Mouse (Mus musculus) cortical plate, adult 2 months (tissue): ENCODE measurements around the gene Hspb1. TPM values are rescaled to one million over a fixed set of nuclear protein-coding genes. Genes with fewer than 3 reads are reported as not detected.
A peak's percentile ranks its signal among the peaks of the same experiment; 100 is the strongest.

ENCODE experiments used
- H3K27ac ChIP-seq: fragments of 200-500 bp; 2 replicates; pipeline ENCODE4 v1.5.1; 2012; ENCODE audit warnings: low read length, control low read depth, inconsistent platforms; ENCODE audit not compliant: insufficient read depth
- H3K4me1 ChIP-seq: fragments of 200-500 bp; 2 replicates; pipeline ENCODE4 v1.6.1; 2011; ENCODE audit warnings: low read length; ENCODE audit not compliant: control insufficient read depth, insufficient read depth
- H3K4me3 ChIP-seq: fragments of 200-500 bp; 2 replicates; pipeline ENCODE4 v1.5.1; 2011; ENCODE audit warnings: mild to moderate bottlenecking, low read length, control low read depth; ENCODE audit not compliant: insufficient read depth
- CTCF ChIP-seq: fragments of 200-500 bp; IDR thresholded peaks from 2 replicates; pipeline ENCODE4 v1.5.1; 2011; ENCODE audit warnings: mild to moderate bottlenecking, control low read depth, low read length; ENCODE audit not compliant: insufficient read depth; ENCODE audit errors: extremely low read depth
- POLR2A ChIP-seq: fragments of 200-500 bp; IDR thresholded peaks from 2 replicates; pipeline ENCODE4 v1.6.1; 2011; ENCODE audit warnings: mild to moderate bottlenecking, low read length, control low read depth; ENCODE audit not compliant: insufficient read depth; ENCODE audit errors: extremely low read depth
- polyA plus RNA-seq: library from polyadenylated mRNA; depleted of rRNA; stranded (reverse); fragments of >200 nt; gene quantifications from 2 replicates; pipeline ENCODE4 v1.2.3, GENCODE M21; 2012

Hspb1 gene
- polyA plus RNA-seq, 1 experiment: 27.8 TPM

GRCm38 (mm10) chr5:135908185-135908584, 20.5 kb downstream of the Hspb1 start:
- H3K4me3 ChIP-seq: no peak overlapping the region
- no peak overlapping the region for H3K27ac ChIP-seq
- no peak for TF ChIP-seq CTCF
- no peak for TF ChIP-seq POLR2A
- H3K4me1 ChIP-seq: peaks cover 8% of the 10 kb centered on the region

GRCm38 (mm10) chr5:135908989-135909388, 21.3 kb downstream of the Hspb1 start:
- H3K4me1 ChIP-seq: peaks cover 12% of the 10 kb centered on the region
- no peak overlapping the region for H3K4me3 ChIP-seq
- H3K27ac ChIP-seq: no peak overlapping the region
- TF ChIP-seq CTCF (no peak), POLR2A (no peak)

GRCm38 (mm10) chr5:135909646-135910045, 21.9 kb downstream of the Hspb1 start:
- Histone ChIP-seq H3K4me1 (peaks cover 11% of the 10 kb centered on the region), H3K27ac (no peak overlapping the region), H3K4me3 (no peak overlapping the region)
- TF ChIP-seq CTCF: no peak
- no peak for TF ChIP-seq POLR2A

DNA sequence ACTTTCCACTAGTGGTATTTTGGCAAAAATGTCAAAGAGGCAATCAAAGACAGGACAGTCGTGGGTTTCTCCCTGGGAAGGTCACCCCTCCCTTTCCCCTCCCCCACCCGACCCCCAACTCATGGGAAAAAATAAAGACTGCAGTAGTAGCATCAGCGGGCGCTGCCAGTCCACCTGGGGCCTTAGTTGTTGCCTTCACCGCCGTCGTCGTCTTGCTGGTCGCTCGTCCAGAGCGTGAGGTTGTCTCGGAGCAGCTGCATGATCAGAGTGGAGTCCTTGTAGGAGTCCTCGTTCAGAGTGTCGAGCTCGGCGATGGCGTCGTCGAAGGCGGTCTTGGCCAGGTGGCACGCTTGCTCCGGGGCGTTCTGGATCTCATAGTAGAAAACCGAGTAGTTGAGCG, 23.1 kb downstream of the Hspb1 start:
- peaks cover 12% of the 10 kb centered on the region for H3K4me1 ChIP-seq
- no peak overlapping the region for H3K4me3 ChIP-seq
- no peak for TF ChIP-seq CTCF
- no peak for TF ChIP-seq POLR2A
- no peak overlapping the region for H3K27ac ChIP-seq

DNA sequence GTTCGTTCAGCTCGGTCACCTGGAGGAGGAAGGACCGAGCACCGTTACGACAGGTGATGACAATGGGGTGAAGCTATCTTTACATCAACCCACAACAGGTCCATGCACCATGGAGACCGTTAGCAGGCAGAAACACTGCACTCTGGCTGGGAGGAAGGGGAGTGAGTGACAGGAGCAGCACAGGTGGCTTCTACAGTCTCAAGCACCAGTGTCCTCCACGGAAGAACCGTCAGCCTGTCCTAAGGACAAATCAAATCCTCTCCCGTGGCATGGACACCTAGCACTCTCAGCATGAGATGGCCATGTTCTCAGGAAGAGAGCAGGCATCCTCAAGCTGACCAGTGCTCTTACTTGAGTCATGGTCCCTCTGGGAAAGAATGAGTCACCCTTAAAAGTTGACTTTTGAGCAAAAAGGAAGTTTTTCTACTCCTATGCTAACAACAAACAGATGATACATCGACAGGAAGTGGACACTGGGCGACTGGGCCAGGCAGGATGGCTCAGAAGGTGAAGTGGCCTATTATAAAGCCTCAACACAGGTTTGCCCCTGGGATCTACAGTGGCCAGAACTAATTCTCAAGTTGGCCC, 24.0 kb downstream of the Hspb1 start:
- Histone ChIP-seq H3K4me3 (no peak overlapping the region), H3K27ac (no peak overlapping the region), H3K4me1 (peaks cover 12% of the 10 kb centered on the region)
- TF ChIP-seq CTCF (no peak), POLR2A (no peak)

DNA sequence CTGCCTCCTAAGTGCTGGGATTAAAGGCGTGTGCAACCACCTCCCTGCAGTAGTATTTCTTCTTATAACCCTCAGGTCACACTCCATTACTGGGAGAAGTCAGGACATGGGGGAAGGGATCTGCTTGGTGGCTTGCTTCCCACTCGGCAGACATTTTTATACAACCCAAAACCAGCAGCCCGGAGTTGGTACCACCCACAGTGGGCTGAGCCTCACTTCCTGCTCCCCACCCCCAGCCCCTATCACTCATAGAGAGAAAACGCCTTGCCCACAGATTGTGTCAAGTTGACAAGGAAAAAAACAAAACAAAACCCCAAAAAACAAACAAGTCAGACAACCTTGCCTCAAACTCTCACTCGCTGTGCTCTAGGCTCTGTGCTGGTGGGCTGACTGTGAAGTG, 25.5 kb downstream of the Hspb1 start:
- H3K27ac ChIP-seq: no peak overlapping the region
- TF ChIP-seq CTCF: no peak
- TF ChIP-seq POLR2A: no peak

GRCm38 (mm10) chr5:135914156-135914555, 26.4 kb downstream of the Hspb1 start:
- Histone ChIP-seq H3K4me3 (no peak overlapping the region), H3K27ac (no peak overlapping the region)

More for the DNA sequence above, 25.5 kb downstream of the Hspb1 start:
- no peak overlapping the region for H3K4me3 ChIP-seq
- peaks cover 12% of the 10 kb centered on the region for H3K4me1 ChIP-seq

GRCm38 (mm10) chr5:135916051-135916565, 28.4 kb downstream of the Hspb1 start:
- H3K4me1 ChIP-seq: peaks cover 8% of the 10 kb centered on the region
- H3K27ac ChIP-seq: no peak overlapping the region
- TF ChIP-seq CTCF (no peak), POLR2A (no peak)
- no peak overlapping the region for H3K4me3 ChIP-seq

More at GRCm38 (mm10) chr5:135914156-135914555, 26.4 kb downstream of the Hspb1 start:
- TF ChIP-seq CTCF: no peak
- TF ChIP-seq POLR2A: no peak
- peaks cover 12% of the 10 kb centered on the region for H3K4me1 ChIP-seq

- Histone ChIP-seq H3K4me3 (no peak overlapping the region), H3K4me1 (peaks cover 8% of the 10 kb centered on the region), H3K27ac (no peak overlapping the region)
- TF ChIP-seq POLR2A: no peak
- TF ChIP-seq CTCF: no peak
These were observed 28.9 kb downstream of the Hspb1 start for GRCm38 (mm10) chr5:135916601-135917000.

DNA sequence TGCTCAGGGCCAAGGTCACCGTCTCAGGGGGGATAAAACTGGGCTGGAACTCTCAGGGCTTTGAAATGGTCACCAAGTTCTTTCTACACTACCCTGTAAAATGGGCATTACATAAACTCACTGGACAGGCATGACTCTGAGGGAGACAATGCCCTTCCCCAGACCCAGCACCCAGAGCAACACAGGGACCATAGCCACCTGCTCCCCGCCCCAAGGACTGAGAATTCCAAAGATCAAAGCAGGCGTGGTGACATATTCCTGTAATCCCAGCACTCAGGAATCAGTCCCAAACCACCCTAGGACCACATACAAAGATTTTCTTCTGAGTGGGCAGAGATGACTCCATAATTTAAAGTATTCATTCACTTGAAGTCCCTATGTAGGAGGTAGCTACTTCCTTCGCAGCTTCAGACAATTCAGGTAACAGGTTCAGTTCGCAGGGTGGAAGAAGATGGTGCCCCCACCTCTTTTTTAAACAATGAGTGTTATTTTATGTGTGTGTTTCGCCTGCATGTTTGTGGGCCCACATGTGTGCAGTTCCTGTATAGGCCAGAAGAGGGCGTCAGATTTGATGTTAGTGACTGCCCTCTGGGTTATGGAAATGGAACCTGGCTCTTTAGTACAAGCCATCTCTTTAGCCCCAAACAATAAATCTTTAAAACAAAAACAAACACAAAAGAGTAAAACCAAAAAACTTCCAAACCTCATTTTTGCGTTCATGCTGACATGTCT, 29.8 kb downstream of the Hspb1 start:
- Histone ChIP-seq H3K4me1 (peaks cover 8% of the 10 kb centered on the region), H3K27ac (no peak overlapping the region), H3K4me3 (no peak overlapping the region)
- peak; percentile 29; the same call in 1 of the 2 replicates for TF ChIP-seq CTCF
- no peak for TF ChIP-seq POLR2A
